Mouse (Mus musculus) limb, embryonic 11.5 days (tissue): ENCODE results near the gene Tmem176a. TPM values are rescaled to one million over a fixed set of nuclear protein-coding genes. Genes with fewer than 3 reads are reported as not detected.

Source experiments
- ATAC-seq: fragments of 200-750 bp; cut with Nextera tagmentation; 2 replicates; pipeline ENCODE4 v1.8.0; 2017; ENCODE audit warnings: low read depth; ENCODE audit not compliant: insufficient number of reproducible peaks, low FRiP score, low TSS enrichment
- DNase-seq: peaks from one replicate; pipeline ENCODE4 v3.0.0-alpha.2; 2015; ENCODE audit warnings: low spot score
- H3K27ac ChIP-seq: fragments of 300-500 bp; sonication (generic); replicated peaks from 2 replicates; pipeline ENCODE4 v1.5.1; 2014; ENCODE audit warnings: low read depth, mild to moderate bottlenecking, low read length
- H3K27me3 ChIP-seq: fragments of 300-500 bp; sonication (generic); 2 replicates; pipeline ENCODE4 v1.6.1; 2014; ENCODE audit warnings: mild to moderate bottlenecking, low read length, mixed read lengths; ENCODE audit not compliant: control insufficient read depth, insufficient read depth
- H3K36me3 ChIP-seq: fragments of 300-500 bp; sonication (generic); 2 replicates; pipeline ENCODE4 v1.6.1; 2014; ENCODE audit warnings: mild to moderate bottlenecking, low read length, moderate library complexity, mixed read lengths; ENCODE audit not compliant: control insufficient read depth, insufficient read depth
- H3K4me1 ChIP-seq: fragments of 300-500 bp; sonication (generic); 2 replicates; pipeline ENCODE4 v1.6.1; 2014; ENCODE audit warnings: low read length, mixed read lengths; ENCODE audit not compliant: control insufficient read depth, insufficient read depth
- H3K4me2 ChIP-seq: fragments of 300-500 bp; sonication (generic); 2 replicates; pipeline ENCODE4 v1.6.1; 2014; ENCODE audit warnings: low read depth, mild to moderate bottlenecking, moderate library complexity; ENCODE audit not compliant: severe bottlenecking
- H3K4me3 ChIP-seq: fragments of 300-500 bp; sonication (generic); 2 replicates; pipeline ENCODE4 v1.5.1; 2014; ENCODE audit warnings: low read depth, low read length
- H3K9ac ChIP-seq: fragments of 300-500 bp; sonication (generic); 2 replicates; pipeline ENCODE4 v1.6.1; 2014; ENCODE audit warnings: mild to moderate bottlenecking, low read length
- H3K9me3 ChIP-seq: fragments of 300-500 bp; sonication (generic); 2 replicates; pipeline ENCODE4 v1.6.1; 2016; ENCODE audit warnings: low read length; ENCODE audit not compliant: control insufficient read depth
- WGBS: fragments of 180-500 bp; shearing (Covaris S2); extraction: QIAGEN DNeasy Blood & Tissue Kit; methylation state at CpG from one replicate; pipeline ENCODE4 v1.1.7; 2014; 5-methylcytosine and 5-hydroxymethylcytosine counted together
- polyA plus RNA-seq: library from polyadenylated mRNA; unstranded; fragments of >200 nt; fragmentation: Nextera tagmentation; extraction: Ambion mirVana; gene quantifications from 2 replicates; pipeline ENCODE4 v1.2.1, GENCODE M21; 2014

Gene Tmem176a
- polyA plus RNA-seq, 1 experiment from 2014 or later: 37.5 TPM

GRCm38 (mm10) chr6:48876510-48877135 lies 35.9 kb downstream of the Tmem176a start:
- Histone ChIP-seq H3K36me3 (no peaks in the 10 kb centered on the region), H3K4me2 (no peak overlapping the region), H3K27me3 (no peaks in the 10 kb centered on the region), H3K9ac (no peak overlapping the region), H3K4me3 (no peak overlapping the region), H3K27ac (no peak overlapping the region), H3K4me1 (no peaks in the 10 kb centered on the region), H3K9me3 (no peaks in the 10 kb centered on the region)
- DNase-seq (no peak), ATAC-seq (no peak)
- 46% methylated on average over 5 of the region's 5 CpGs for WGBS

GRCm38 (mm10) chr6:48894203-48894602 lies 53.5 kb downstream of the Tmem176a start:
- DNase-seq (no peak), ATAC-seq (no peak)
- Histone ChIP-seq H3K27ac (no peak overlapping the region), H3K4me2 (no peak overlapping the region), H3K9ac (no peak overlapping the region), H3K9me3 (no peaks in the 10 kb centered on the region), H3K27me3 (no peaks in the 10 kb centered on the region), H3K4me1 (no peaks in the 10 kb centered on the region), H3K36me3 (no peaks in the 10 kb centered on the region), H3K4me3 (no peak overlapping the region)
- WGBS: 80% methylated on average over 4 of the region's 4 CpGs

GRCm38 (mm10) chr6:48894938-48895818 lies 54.5 kb downstream of the Tmem176a start:
- H3K27me3 ChIP-seq: no peaks in the 10 kb centered on the region
- H3K9ac ChIP-seq: no peak overlapping the region
- no peak overlapping the region for H3K27ac ChIP-seq
- no peak overlapping the region for H3K4me3 ChIP-seq
- 86% methylated on average over 8 of the region's 8 CpGs for WGBS
- no peaks in the 10 kb centered on the region for H3K9me3 ChIP-seq
- DNase-seq: no peak
- H3K4me2 ChIP-seq: no peak overlapping the region
- no peaks in the 10 kb centered on the region for H3K4me1 ChIP-seq
- H3K36me3 ChIP-seq: no peaks in the 10 kb centered on the region
- no peak for ATAC-seq

GRCm38 (mm10) chr6:48895941-48896340 lies 55.2 kb downstream of the Tmem176a start:
- H3K9me3 ChIP-seq: no peaks in the 10 kb centered on the region
- H3K9ac ChIP-seq: no peak overlapping the region
- H3K4me2 ChIP-seq: no peak overlapping the region
- no peak for DNase-seq
- WGBS: 92% methylated on average over 5 of the region's 5 CpGs
- no peak overlapping the region for H3K4me3 ChIP-seq
- H3K36me3 ChIP-seq: no peaks in the 10 kb centered on the region
- H3K4me1 ChIP-seq: no peaks in the 10 kb centered on the region
- no peak overlapping the region for H3K27ac ChIP-seq
- no peaks in the 10 kb centered on the region for H3K27me3 ChIP-seq
- no peak for ATAC-seq

Other genes starting within 250 kb of the Tmem176a start
- gene Repin1, start 247.0 kb upstream of the Tmem176a start, polyA plus RNA-seq: 42.8 and 46.1 TPM in 2 replicates
- not detected in 2 replicates for gene Gm44965, start 247.0 kb upstream of the Tmem176a start, polyA plus RNA-seq
- gene Zfp775, start 238.9 kb upstream of the Tmem176a start, polyA plus RNA-seq: 9.8 and 9.9 TPM in 2 replicates
- 0.71 and 0.83 TPM in 2 replicates for gene AI854703, start 214.2 kb upstream of the Tmem176a start, polyA plus RNA-seq
- gene Gimap8, start 193.7 kb upstream of the Tmem176a start, polyA plus RNA-seq: 0.24 and 0.48 TPM in 2 replicates
- gene Gimap9, start 164.8 kb upstream of the Tmem176a start, polyA plus RNA-seq: 4.4 and 5.4 TPM in 2 replicates
- 10.8 and 12.3 TPM in 2 replicates for gene Gimap4, start 156.4 kb upstream of the Tmem176a start, polyA plus RNA-seq
- 13.6 and 14.0 TPM in 2 replicates for gene Gimap6, start 132.7 kb upstream of the Tmem176a start, polyA plus RNA-seq
- gene Gm28053, start 122.3 kb upstream of the Tmem176a start, polyA plus RNA-seq: not detected in 2 replicates
- gene Gimap7, start 122.3 kb upstream of the Tmem176a start, polyA plus RNA-seq: not detected in 2 replicates
- gene Gimap1, start 101.9 kb upstream of the Tmem176a start, polyA plus RNA-seq: 6.3 and 6.7 TPM in 2 replicates
- gene Gimap5, start 94.7 kb upstream of the Tmem176a start, polyA plus RNA-seq: 1.4 and 1.7 TPM in 2 replicates
- not detected in 2 replicates for gene Gimap3, start 70.1 kb upstream of the Tmem176a start, polyA plus RNA-seq
- 74.1 and 78.4 TPM in 2 replicates for gene Tmem176b, start 577 bp downstream of the Tmem176a start, polyA plus RNA-seq
- gene Aoc1, start 32.0 kb downstream of the Tmem176a start, polyA plus RNA-seq: not detected in 2 replicates
- not detected in 2 replicates for gene 1600015I10Rik, start 89.0 kb downstream of the Tmem176a start, polyA plus RNA-seq
- not detected in 2 replicates for gene Doxl2, start 134.0 kb downstream of the Tmem176a start, polyA plus RNA-seq
- gene Svs1, start 145.9 kb downstream of the Tmem176a start, polyA plus RNA-seq: not detected in 2 replicates
- 0.17 TPM in 1 of 2 replicates, not detected in the other for gene Gpnmb, start 195.6 kb downstream of the Tmem176a start, polyA plus RNA-seq
- gene Malsu1, start 232.9 kb downstream of the Tmem176a start, polyA plus RNA-seq: 59.7 and 70.2 TPM in 2 replicates